Mouse (Mus musculus): ENCODE measurements around the gene Brip1. TPM values are rescaled to one million over a fixed set of nuclear protein-coding genes. Genes with fewer than 3 reads are reported as not detected.

Brip1 gene
- polyA plus RNA-seq, 1 experiment from 2014 or later: 4.5 TPM

GRCm38 (mm10) chr11:86026556-86027194 is 174.3 kb downstream of the Brip1 start:
- Histone ChIP-seq H3K27ac (ENCODE audit: low read depth) (no peak overlapping the region), H3K4me2 (ENCODE audit: low read depth, low read length) (no peak overlapping the region), H3K36me3 (replicated peaks; ENCODE audit: insufficient read depth, low read length) (no peaks in the 10 kb centered on the region), H3K27me3 (ENCODE audit: insufficient read depth, low read length) (no peaks in the 10 kb centered on the region), H3K4me3 (ENCODE audit: low read depth, low read length) (no peak overlapping the region), H3K4me1 (ENCODE audit: insufficient read depth) (no peaks in the 10 kb centered on the region), H3K9me3 (ENCODE audit: low read length) (no peaks in the 10 kb centered on the region), H3K9ac (replicated peaks) (no peak overlapping the region)
- TF ChIP-seq EP300 (IDR thresholded peaks at IDR 0.05; ENCODE audit: low read depth): no peak
- no peak for TF ChIP-seq CTCF (IDR thresholded peaks at IDR 0.05; ENCODE audit: low read depth)
- ATAC-seq (no peak), DNase-seq (no peak)
- 47% methylated on average over 7 of the region's 7 CpGs for WGBS (ENCODE audit: insufficient replicate concordance)

DNA sequence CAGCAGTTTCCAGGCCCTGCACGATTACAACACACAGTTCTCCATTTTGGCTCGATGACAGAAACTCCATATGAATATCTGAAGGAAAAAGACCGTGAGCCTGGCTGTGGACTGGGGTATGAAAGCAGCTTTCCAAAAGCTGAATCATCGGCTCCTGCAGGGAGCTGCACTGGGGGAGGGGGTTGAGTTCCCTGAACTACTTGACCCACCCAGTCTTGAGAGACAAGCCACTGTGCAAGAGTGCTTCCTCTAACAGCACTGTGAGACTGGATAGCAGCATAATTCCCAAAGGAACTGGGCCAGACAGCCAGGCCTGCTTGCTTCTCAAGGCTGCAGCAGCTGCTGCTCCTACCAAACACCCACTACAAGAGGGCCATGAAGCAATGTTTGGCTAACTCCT is 178.6 kb downstream of the Brip1 start:
- no peak overlapping the region for H3K9ac ChIP-seq (replicated peaks)
- no peaks in the 10 kb centered on the region for H3K36me3 ChIP-seq (replicated peaks; ENCODE audit: insufficient read depth, low read length)
- no peak for ATAC-seq
- no peak overlapping the region for H3K27ac ChIP-seq (ENCODE audit: low read depth)
- no peaks in the 10 kb centered on the region for H3K9me3 ChIP-seq (ENCODE audit: low read length)
- no peaks in the 10 kb centered on the region for H3K27me3 ChIP-seq (ENCODE audit: insufficient read depth, low read length)
- no peak overlapping the region for H3K4me3 ChIP-seq (ENCODE audit: low read depth, low read length)
- no peak for DNase-seq
- TF ChIP-seq CTCF (IDR thresholded peaks at IDR 0.05; ENCODE audit: low read depth) (no peak), EP300 (IDR thresholded peaks at IDR 0.05; ENCODE audit: low read depth) (no peak)
- H3K4me1 ChIP-seq (ENCODE audit: insufficient read depth): no peaks in the 10 kb centered on the region
- H3K4me2 ChIP-seq (ENCODE audit: low read depth, low read length): no peak overlapping the region
- WGBS (ENCODE audit: insufficient replicate concordance): 59% methylated on average over 4 of the region's 4 CpGs

GRCm38 (mm10) chr11:86020033-86020432 is 181.0 kb downstream of the Brip1 start:
- H3K4me1 ChIP-seq (ENCODE audit: insufficient read depth): no peaks in the 10 kb centered on the region
- no peaks in the 10 kb centered on the region for H3K36me3 ChIP-seq (replicated peaks; ENCODE audit: insufficient read depth, low read length)
- H3K9ac ChIP-seq (replicated peaks): no peak overlapping the region
- H3K27me3 ChIP-seq (ENCODE audit: insufficient read depth, low read length): no peaks in the 10 kb centered on the region
- H3K4me3 ChIP-seq (ENCODE audit: low read depth, low read length): no peak overlapping the region
- ATAC-seq (no peak), DNase-seq (no peak)
- TF ChIP-seq EP300 (IDR thresholded peaks at IDR 0.05; ENCODE audit: low read depth) (no peak), CTCF (IDR thresholded peaks at IDR 0.05; ENCODE audit: low read depth) (no peak)
- no peaks in the 10 kb centered on the region for H3K9me3 ChIP-seq (ENCODE audit: low read length)
- 55% methylated on average over 1 of the region's 1 CpGs for whole genome bisulfite sequencing (ENCODE audit: insufficient replicate concordance)
- H3K27ac ChIP-seq (ENCODE audit: low read depth): no peak overlapping the region
- no peak overlapping the region for H3K4me2 ChIP-seq (ENCODE audit: low read depth, low read length)

- TF ChIP-seq CTCF (IDR thresholded peaks at IDR 0.05; ENCODE audit: low read depth) (no peak), EP300 (IDR thresholded peaks at IDR 0.05; ENCODE audit: low read depth) (no peak)
- Histone ChIP-seq H3K27ac (ENCODE audit: low read depth) (no peak overlapping the region), H3K27me3 (ENCODE audit: insufficient read depth, low read length) (no peaks in the 10 kb centered on the region), H3K4me3 (ENCODE audit: low read depth, low read length) (no peak overlapping the region), H3K4me2 (ENCODE audit: low read depth, low read length) (no peak overlapping the region), H3K9me3 (ENCODE audit: low read length) (no peaks in the 10 kb centered on the region), H3K4me1 (ENCODE audit: insufficient read depth) (no peaks in the 10 kb centered on the region), H3K9ac (replicated peaks) (no peak overlapping the region), H3K36me3 (replicated peaks; ENCODE audit: insufficient read depth, low read length) (no peaks in the 10 kb centered on the region)
- WGBS (ENCODE audit: insufficient replicate concordance): 78% methylated on average over 11 of the region's 11 CpGs
- DNase-seq (no peak), ATAC-seq (no peak)
Measured at GRCm38 (mm10) chr11:86016242-86016641, 184.8 kb downstream of the Brip1 start.

- 40% methylated on average over 2 of the region's 2 CpGs for WGBS (ENCODE audit: insufficient replicate concordance)
Measured at GRCm38 (mm10) chr11:86013087-86013486, 187.9 kb downstream of the Brip1 start.

DNA sequence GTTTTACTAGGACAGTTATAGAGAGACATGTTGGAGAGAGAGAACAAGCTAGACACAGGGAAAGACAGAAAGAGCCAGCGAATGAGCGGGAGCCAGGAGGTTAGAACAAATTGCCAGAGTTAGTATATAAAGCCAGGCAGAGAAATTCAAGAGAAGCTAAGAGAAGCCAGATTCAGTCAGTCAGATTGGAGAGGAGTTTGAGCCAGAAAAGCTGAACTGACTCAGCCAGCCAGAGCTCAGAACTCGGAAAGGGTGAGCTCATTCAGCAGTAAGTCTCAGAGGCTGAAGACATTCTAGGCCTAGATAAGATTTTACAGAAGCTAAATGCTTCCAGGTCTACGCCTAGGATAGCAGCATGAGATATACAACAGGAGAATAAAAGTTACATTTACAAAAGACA is 190.5 kb downstream of the Brip1 start:
- H3K4me3 ChIP-seq (ENCODE audit: low read depth, low read length): no peak overlapping the region
- no peak overlapping the region for H3K9ac ChIP-seq (replicated peaks)
- ATAC-seq (no peak), DNase-seq (no peak)
- H3K36me3 ChIP-seq (replicated peaks; ENCODE audit: insufficient read depth, low read length): no peaks in the 10 kb centered on the region
- WGBS (ENCODE audit: insufficient replicate concordance): 76% methylated on average over 4 of the region's 4 CpGs
- TF ChIP-seq EP300 (IDR thresholded peaks at IDR 0.05; ENCODE audit: low read depth) (no peak), CTCF (IDR thresholded peaks at IDR 0.05; ENCODE audit: low read depth) (no peak)
- 0 out of 2 replicates have a peak, but pooled peaks cover under 1% of the 10 kb centered on the region for H3K4me1 ChIP-seq (ENCODE audit: insufficient read depth)
- no peaks in the 10 kb centered on the region for H3K9me3 ChIP-seq (ENCODE audit: low read length)
- H3K27ac ChIP-seq (ENCODE audit: low read depth): no peak overlapping the region
- no peak overlapping the region for H3K4me2 ChIP-seq (ENCODE audit: low read depth, low read length)
- 0 out of 2 replicates have a peak, but pooled peaks cover 3% of the 10 kb centered on the region for H3K27me3 ChIP-seq (ENCODE audit: insufficient read depth, low read length)

More at GRCm38 (mm10) chr11:86013087-86013486, 187.9 kb downstream of the Brip1 start:
- Histone ChIP-seq H3K9me3 (ENCODE audit: low read length) (no peaks in the 10 kb centered on the region), H3K27me3 (ENCODE audit: insufficient read depth, low read length) (no peaks in the 10 kb centered on the region), H3K36me3 (replicated peaks; ENCODE audit: insufficient read depth, low read length) (no peaks in the 10 kb centered on the region), H3K4me3 (ENCODE audit: low read depth, low read length) (no peak overlapping the region), H3K27ac (ENCODE audit: low read depth) (no peak overlapping the region), H3K4me2 (ENCODE audit: low read depth, low read length) (no peak overlapping the region), H3K9ac (replicated peaks) (no peak overlapping the region), H3K4me1 (ENCODE audit: insufficient read depth) (no peaks in the 10 kb centered on the region)
- DNase-seq (no peak), ATAC-seq (no peak)
- TF ChIP-seq CTCF (IDR thresholded peaks at IDR 0.05; ENCODE audit: low read depth) (no peak), EP300 (IDR thresholded peaks at IDR 0.05; ENCODE audit: low read depth) (no peak)

Measured in liver, postnatal 0 days (tissue).